Mouse (Mus musculus) urinary bladder, postnatal 36 days (tissue): ENCODE data around the gene Ccndbp1.
"Not testable (repeated sequence)": the region's sequence is repeated elsewhere in the genome, so short reads cannot be mapped to it uniquely, and the experiment has no call there.

ENCODE experiments used
- DNase-seq, 2 experiments: peaks; one replicate each; pipeline ENCODE4 v3.0.0; 2022; ENCODE audit warnings: low spot score in 2 of 2, mixed read lengths in 1 of 2

Ccndbp1 gene

GRCm38 (mm10) chr2:121007925-121008663 is at the start of gene Ccndbp1:
Gene Ccndbp1 (plus strand): TSS chr2:121008403.
- DNase-seq = peak; percentile 83 to 94

GRCm38 (mm10) chr2:120959363-120959762 is 48.8 kb upstream of the Ccndbp1 start:
- no peak for DNase-seq

GRCm38 (mm10) chr2:120959827-120960226 is 48.4 kb upstream of the Ccndbp1 start:
- DNase-seq = no peak

GRCm38 (mm10) chr2:120960261-120960660 is 47.9 kb upstream of the Ccndbp1 start:
- no peak for DNase-seq

GRCm38 (mm10) chr2:120963110-120963509 is 45.1 kb upstream of the Ccndbp1 start:
- no peak for DNase-seq

GRCm38 (mm10) chr2:120965486-120965885 is 42.7 kb upstream of the Ccndbp1 start:
- DNase-seq = no peak

- no peak for DNase-seq
These were observed 38.1 kb upstream of the Ccndbp1 start for GRCm38 (mm10) chr2:120970045-120970539.

- peak; percentile 69 to 84 for DNase-seq
These were observed 37.6 kb upstream of the Ccndbp1 start, which contains the start of gene Ubr1 for GRCm38 (mm10) chr2:120970559-120971080. Gene Ubr1 (minus strand): TSS chr2:120970715.

- no peak for DNase-seq
These were observed 36.4 kb upstream of the Ccndbp1 start for GRCm38 (mm10) chr2:120971766-120972165.

GRCm38 (mm10) chr2:120972257-120972656 is 35.9 kb upstream of the Ccndbp1 start:
- DNase-seq = not testable (repeated sequence)

- DNase-seq = peak in 1 of 2 experiments; percentile 11
These were observed 35.2 kb upstream of the Ccndbp1 start for GRCm38 (mm10) chr2:120972964-120973363.

- no peak for DNase-seq
These were observed 31.9 kb upstream of the Ccndbp1 start for GRCm38 (mm10) chr2:120976308-120976707.

- DNase-seq = peak; percentile 61 to 64
These were observed 30.9 kb upstream of the Ccndbp1 start, which contains the start of gene Tmem62 for GRCm38 (mm10) chr2:120976990-120977925. Gene Tmem62 (plus strand): TSS chr2:120977017.

- DNase-seq = no peak
These were observed 30.1 kb upstream of the Ccndbp1 start for GRCm38 (mm10) chr2:120977926-120978692.

- no peak for DNase-seq
These were observed 29.5 kb upstream of the Ccndbp1 start for GRCm38 (mm10) chr2:120978693-120979037.

- no peak for DNase-seq
These were observed 28.4 kb upstream of the Ccndbp1 start for GRCm38 (mm10) chr2:120979819-120980218.

- no peak for DNase-seq
These were observed 27.3 kb upstream of the Ccndbp1 start for GRCm38 (mm10) chr2:120980861-120981260.

- no peak for DNase-seq
These were observed 24.6 kb upstream of the Ccndbp1 start for GRCm38 (mm10) chr2:120983611-120984010.

- no peak for DNase-seq
These were observed 23.0 kb upstream of the Ccndbp1 start for GRCm38 (mm10) chr2:120985241-120985640.

- no peak for DNase-seq
These were observed 17.0 kb upstream of the Ccndbp1 start for GRCm38 (mm10) chr2:120991196-120991595.

- DNase-seq = not testable (repeated sequence)
These were observed 11.6 kb upstream of the Ccndbp1 start for GRCm38 (mm10) chr2:120996607-120997006.
